Mouse (Mus musculus) CH12.LX (cell line): ENCODE results near the gene Ptpn4.

Experiments
- BHLHE40 ChIP-seq: IDR thresholded peaks from 2 replicates; pipeline ENCODE4 v1.6.1; 2011; ENCODE audit warnings: mild to moderate bottlenecking, low read depth, low read length, improper control_type of control experiment
- CHD1 ChIP-seq: IDR thresholded peaks from 2 replicates; pipeline ENCODE4 v1.6.1; 2012; ENCODE audit warnings: low read depth, low read length, improper control_type of control experiment, inconsistent platforms
- CHD2 ChIP-seq: IDR thresholded peaks from 2 replicates; pipeline ENCODE4 v1.6.1; 2011; ENCODE audit warnings: low read length, improper control_type of control experiment
- CTCF ChIP-seq, 2 experiments: IDR thresholded peaks in 1 of 2; conservative IDR thresholded peaks in 1 of 2; 2 replicates each; pipeline ENCODE4 v1.5.1; 2011 to 2012; ENCODE audit warnings: low read depth in 2 of 2, low read length in 2 of 2, improper control_type of control experiment in 1 of 2, inconsistent platforms in 1 of 2, mild to moderate bottlenecking in 1 of 2, moderate library complexity in 1 of 2
- E2F4 ChIP-seq: IDR thresholded peaks from 2 replicates; pipeline ENCODE4 v1.6.1; 2011; ENCODE audit warnings: low read depth, low read length, improper control_type of control experiment; ENCODE audit not compliant: insufficient replicate concordance
- EP300 ChIP-seq: IDR thresholded peaks from 2 replicates; pipeline ENCODE4 v1.6.1; 2011; ENCODE audit warnings: low read length, improper control_type of control experiment
- KAT2A ChIP-seq: IDR thresholded peaks from 2 replicates; pipeline ENCODE4 v1.6.1; 2012; ENCODE audit warnings: low read length, improper control_type of control experiment, inconsistent platforms; ENCODE audit not compliant: insufficient replicate concordance
- MAFK ChIP-seq: IDR thresholded peaks from 2 replicates; pipeline ENCODE4 v1.6.1; 2011; ENCODE audit warnings: low read length, improper control_type of control experiment; ENCODE audit not compliant: insufficient replicate concordance
- MAX ChIP-seq: IDR thresholded peaks from 2 replicates; pipeline ENCODE4 v1.6.1; 2011; ENCODE audit warnings: low read length, improper control_type of control experiment
- MAZ ChIP-seq: IDR thresholded peaks from 2 replicates; pipeline ENCODE4 v1.6.1; 2012; ENCODE audit warnings: low read depth, mild to moderate bottlenecking, inconsistent platforms, low read length, improper control_type of control experiment, moderate library complexity
- PAX5 ChIP-seq: IDR thresholded peaks from 2 replicates; pipeline ENCODE4 v1.6.1; 2012; ENCODE audit warnings: low read length, inconsistent platforms, mixed read lengths
- POLR2AphosphoS2 ChIP-seq: IDR thresholded peaks from 2 replicates; pipeline ENCODE4 v1.6.1; 2011; ENCODE audit warnings: low read depth, low read length, improper control_type of control experiment
- TCF12 ChIP-seq: IDR thresholded peaks from 2 replicates; pipeline ENCODE4 v1.6.1; 2014; ENCODE audit warnings: low read depth, mild to moderate bottlenecking, inconsistent platforms, low read length, improper control_type of control experiment
- USF2 ChIP-seq: conservative IDR thresholded peaks from 2 replicates; pipeline ENCODE4 v1.6.1; 2011; ENCODE audit warnings: low read depth, low read length, improper control_type of control experiment

GRCm38 (mm10) chr1:119805984-119806383, 31.4 kb downstream of the Ptpn4 start:
- TF ChIP-seq PAX5, result no peak
- TF ChIP-seq KAT2A, result no peak
- no peak for TF ChIP-seq USF2
- no peak for TF ChIP-seq CTCF (conservative IDR thresholded peaks at IDR 0.05 in 1 of 2, IDR thresholded peaks at IDR 0.05 in 1 of 2; ENCODE audit: low read depth in 2 of 2, low read length in 2 of 2)
- TF ChIP-seq CHD1, result no peak
- no peak for TF ChIP-seq CHD2
- TF ChIP-seq MAX, result no peak
- no peak for TF ChIP-seq MAFK
- no peak for TF ChIP-seq POLR2AphosphoS2
- TF ChIP-seq TCF12, result no peak
- no peak for TF ChIP-seq E2F4
- TF ChIP-seq EP300, result no peak
- TF ChIP-seq MAZ, result no peak
- no peak for TF ChIP-seq BHLHE40
